Mouse (Mus musculus): ENCODE measurements around the gene D2hgdh. TPM values are rescaled to one million over a fixed set of nuclear protein-coding genes. Genes with fewer than 3 reads are reported as not detected.
"Not testable (repeated sequence)": the region's sequence is repeated elsewhere in the genome, so short reads cannot be mapped to it uniquely, and the experiment has no call there.

The D2hgdh gene
- polyA plus RNA-seq, 1 experiment from 2014 or later = 16.1 TPM

GRCm38 (mm10) chr1:93836532-93836913, 11.8 kb downstream of the D2hgdh start:
- Histone ChIP-seq H3K4me3 (no peak overlapping the region), H3K27me3 (ENCODE audit: insufficient read depth, poor library complexity, severe bottlenecking) (no peaks in the 10 kb centered on the region), H3K27ac (no peak overlapping the region), H3K9me3 (no peaks in the 10 kb centered on the region), H3K36me3 (peaks cover 35% of the 10 kb centered on the region), H3K4me1 (replicated peaks) (no peaks in the 10 kb centered on the region)
- WGBS = 90% methylated on average over 2 of the region's 2 CpGs
- DNase-seq (ENCODE audit: low spot score) = no peak

DNA sequence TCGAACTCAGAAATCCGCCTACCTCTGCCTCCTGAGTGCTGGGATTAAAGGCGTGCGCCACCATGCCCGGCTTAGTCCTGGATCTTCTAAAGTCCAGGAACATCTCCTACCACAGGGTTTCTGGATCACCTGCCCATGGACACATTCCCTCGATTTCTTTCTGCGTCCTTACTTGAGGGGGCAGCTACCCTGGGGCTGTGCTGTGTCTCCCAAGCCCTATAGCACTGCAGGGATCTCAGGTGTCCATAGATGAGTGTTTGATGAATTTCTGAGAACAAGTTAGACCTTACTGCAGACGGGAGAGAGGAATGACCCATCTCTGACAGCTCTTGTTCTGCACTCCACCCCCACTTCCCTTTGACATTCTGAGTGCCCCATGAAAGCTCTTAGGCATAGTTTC, 12.6 kb downstream of the D2hgdh start:
- no peak for DNase-seq (ENCODE audit: low spot score)
- Histone ChIP-seq H3K36me3 (peaks cover 35% of the 10 kb centered on the region), H3K27ac (no peak overlapping the region), H3K4me1 (replicated peaks) (no peaks in the 10 kb centered on the region), H3K4me3 (no peak overlapping the region), H3K9me3 (no peaks in the 10 kb centered on the region), H3K27me3 (ENCODE audit: insufficient read depth, poor library complexity, severe bottlenecking) (no peaks in the 10 kb centered on the region)
- WGBS = 94% methylated on average over 8 of the region's 8 CpGs

DNA sequence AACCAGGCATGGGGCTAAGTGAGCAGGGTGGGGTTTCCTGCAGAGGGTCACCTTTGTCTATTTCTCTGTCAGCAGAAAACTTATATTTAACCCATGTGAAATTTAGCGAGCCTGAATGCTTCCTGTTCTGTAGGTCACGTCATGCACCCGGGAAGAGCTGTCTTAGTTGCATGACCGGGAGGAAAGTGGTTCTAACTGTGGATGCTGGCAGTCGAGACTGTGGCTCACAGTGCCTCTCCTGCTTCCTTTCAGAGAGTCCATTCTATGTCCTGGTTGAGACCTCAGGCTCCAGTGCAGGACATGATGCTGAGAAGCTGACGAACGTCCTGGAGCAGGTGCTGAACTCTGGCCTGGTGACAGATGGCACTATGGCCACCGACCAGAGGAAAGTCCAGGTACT, 13.9 kb downstream of the D2hgdh start:
- 89% methylated on average over 8 of the region's 8 CpGs for WGBS
- H3K27me3 ChIP-seq (ENCODE audit: insufficient read depth, poor library complexity, severe bottlenecking); H3K4me3 ChIP-seq; DNase-seq (ENCODE audit: low spot score); H3K4me1 ChIP-seq (replicated peaks); H3K27ac ChIP-seq; H3K9me3 ChIP-seq: not testable (repeated sequence)
- H3K36me3 ChIP-seq = peaks cover 35% of the 10 kb centered on the region

DNA sequence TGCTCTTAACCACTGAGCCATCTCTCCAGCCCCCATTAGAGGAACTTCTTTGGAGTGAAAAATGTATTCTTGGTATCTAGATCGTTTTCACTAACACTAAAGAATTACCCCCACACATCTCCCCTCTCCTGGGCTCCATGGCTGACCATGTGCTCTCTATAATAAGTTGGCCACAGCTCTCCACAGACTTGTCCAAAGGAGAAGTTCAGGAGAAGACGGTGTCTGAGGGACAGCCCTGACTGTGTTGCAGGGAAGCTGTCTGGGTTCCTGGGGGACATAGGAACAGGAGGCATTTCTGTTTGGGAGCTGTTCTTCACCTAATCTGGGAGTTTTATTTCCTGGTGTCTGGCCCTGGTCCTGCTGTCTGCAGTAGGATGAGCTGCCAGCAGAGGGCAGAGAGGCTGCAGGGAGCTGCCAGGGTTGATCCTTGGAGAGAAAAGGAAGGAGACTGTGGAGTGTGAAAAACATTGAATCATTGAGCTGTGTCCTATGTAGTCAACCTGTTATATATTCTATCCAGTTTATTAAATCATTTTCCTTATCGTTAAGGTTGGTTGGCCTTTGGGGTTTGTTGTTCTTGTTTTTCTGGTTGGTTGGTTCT, 21.2 kb downstream of the D2hgdh start:
- not testable (repeated sequence) for H3K36me3 ChIP-seq; H3K9me3 ChIP-seq; H3K27ac ChIP-seq; DNase-seq (ENCODE audit: low spot score); H3K4me3 ChIP-seq; H3K4me1 ChIP-seq (replicated peaks); H3K27me3 ChIP-seq (ENCODE audit: insufficient read depth, poor library complexity, severe bottlenecking)
- whole genome bisulfite sequencing = 86% methylated on average over 2 of the region's 3 CpGs

GRCm38 (mm10) chr1:93855790-93856189, 31.1 kb downstream of the D2hgdh start:
- H3K9me3 ChIP-seq; H3K4me1 ChIP-seq (replicated peaks); H3K4me3 ChIP-seq; H3K27me3 ChIP-seq (ENCODE audit: insufficient read depth, poor library complexity, severe bottlenecking); H3K27ac ChIP-seq; DNase-seq (ENCODE audit: low spot score); H3K36me3 ChIP-seq: not testable (repeated sequence)
- 82% methylated on average over 4 of the region's 4 CpGs for WGBS

GRCm38 (mm10) chr1:93857370-93857769, 32.7 kb downstream of the D2hgdh start:
- DNase-seq (ENCODE audit: low spot score) = no peak
- no peaks in the 10 kb centered on the region for H3K9me3 ChIP-seq
- no peaks in the 10 kb centered on the region for H3K4me1 ChIP-seq (replicated peaks)
- H3K27me3 ChIP-seq (ENCODE audit: insufficient read depth, poor library complexity, severe bottlenecking) = no peaks in the 10 kb centered on the region
- no peaks in the 10 kb centered on the region for H3K36me3 ChIP-seq
- H3K4me3 ChIP-seq = no peak overlapping the region
- no peak overlapping the region for H3K27ac ChIP-seq
- 89% methylated on average over 6 of the region's 6 CpGs for WGBS

DNA sequence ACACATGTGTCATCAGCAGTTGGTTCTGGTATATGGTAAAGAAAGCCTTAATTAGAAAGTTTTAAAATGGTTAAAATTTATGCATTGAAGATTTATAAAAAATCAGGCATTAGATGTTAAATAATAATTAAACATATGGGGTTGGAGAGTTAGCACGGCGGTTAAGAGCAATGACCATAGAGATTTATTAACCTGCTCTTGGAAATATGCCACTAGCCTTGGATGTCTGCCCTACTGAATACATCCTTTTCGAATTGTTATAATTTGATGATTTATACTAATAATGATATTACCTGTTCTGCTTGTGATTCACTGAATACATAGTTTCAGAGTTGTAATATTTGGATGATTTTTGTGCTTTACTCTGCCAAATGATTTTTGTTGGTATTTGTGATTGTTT, 33.3 kb downstream of the D2hgdh start:
- DNase-seq (ENCODE audit: low spot score) = no peak
- 86% methylated on average over 3 of the region's 3 CpGs for WGBS
- Histone ChIP-seq H3K4me1 (replicated peaks) (no peaks in the 10 kb centered on the region), H3K4me3 (no peak overlapping the region), H3K36me3 (no peaks in the 10 kb centered on the region), H3K9me3 (no peaks in the 10 kb centered on the region), H3K27ac (no peak overlapping the region), H3K27me3 (ENCODE audit: insufficient read depth, poor library complexity, severe bottlenecking) (no peaks in the 10 kb centered on the region)

DNA sequence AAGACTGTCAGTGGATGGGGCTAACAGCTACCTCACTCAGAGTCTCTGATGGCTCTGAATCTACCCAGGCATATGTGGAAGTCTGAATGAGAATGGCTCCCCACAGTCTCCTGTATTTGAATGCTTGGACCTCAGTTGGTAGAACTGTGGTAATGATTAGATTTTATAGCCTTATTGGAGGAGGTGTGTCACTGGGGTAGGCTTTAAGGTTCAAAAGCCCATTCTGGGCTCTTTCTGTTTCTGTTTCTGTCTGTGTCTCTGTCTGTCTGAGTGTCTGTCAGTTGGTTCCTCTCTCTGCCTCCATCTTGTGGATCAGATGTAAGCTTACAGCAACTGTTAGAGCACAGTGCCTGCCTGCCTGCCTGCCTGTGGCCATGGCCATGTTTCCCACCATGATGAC, 34.9 kb downstream of the D2hgdh start:
- Histone ChIP-seq H3K36me3 (no peaks in the 10 kb centered on the region), H3K9me3 (no peaks in the 10 kb centered on the region), H3K27me3 (ENCODE audit: insufficient read depth, poor library complexity, severe bottlenecking) (no peaks in the 10 kb centered on the region), H3K27ac (no peak overlapping the region), H3K4me1 (replicated peaks) (no peaks in the 10 kb centered on the region), H3K4me3 (no peak overlapping the region)
- DNase-seq (ENCODE audit: low spot score) = no peak

DNA sequence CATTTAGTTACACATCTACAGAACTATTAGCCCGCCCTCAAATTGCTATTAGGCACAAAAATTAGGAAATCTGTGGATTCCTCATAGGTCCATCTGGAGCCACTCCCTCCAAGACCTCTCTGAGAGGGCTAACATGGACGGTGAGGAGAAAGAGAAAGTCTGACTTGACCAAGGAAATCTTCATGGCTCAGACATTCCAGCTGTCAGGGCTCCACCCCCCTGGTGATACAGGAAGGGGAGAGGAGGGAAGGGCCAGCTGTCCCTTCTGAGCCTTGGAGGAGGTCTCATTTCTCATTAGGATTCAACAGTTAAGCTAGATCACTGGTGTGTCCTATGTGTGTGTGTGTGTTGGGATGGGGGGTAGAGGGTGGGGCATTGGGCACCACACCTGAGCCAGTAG, 36.3 kb downstream of the D2hgdh start, which contains the start of gene Gal3st2:
TSS of gene Gal3st2 (plus strand) at position 259 of the 400 bp plus-strand sequence.
- not testable (repeated sequence) for H3K4me1 ChIP-seq (replicated peaks); H3K27ac ChIP-seq; H3K9me3 ChIP-seq; H3K36me3 ChIP-seq; H3K4me3 ChIP-seq; H3K27me3 ChIP-seq (ENCODE audit: insufficient read depth, poor library complexity, severe bottlenecking); DNase-seq (ENCODE audit: low spot score)
- WGBS = 61% methylated on average over 2 of the region's 2 CpGs

- not testable (repeated sequence) for H3K36me3 ChIP-seq; H3K27me3 ChIP-seq (ENCODE audit: insufficient read depth, poor library complexity, severe bottlenecking); H3K9me3 ChIP-seq; H3K4me3 ChIP-seq; DNase-seq (ENCODE audit: low spot score); H3K4me1 ChIP-seq (replicated peaks); H3K27ac ChIP-seq
- 69% methylated on average over 1 of the region's 1 CpGs for WGBS
Measured at GRCm38 (mm10) chr1:93871594-93872105, 46.9 kb downstream of the D2hgdh start.

DNA sequence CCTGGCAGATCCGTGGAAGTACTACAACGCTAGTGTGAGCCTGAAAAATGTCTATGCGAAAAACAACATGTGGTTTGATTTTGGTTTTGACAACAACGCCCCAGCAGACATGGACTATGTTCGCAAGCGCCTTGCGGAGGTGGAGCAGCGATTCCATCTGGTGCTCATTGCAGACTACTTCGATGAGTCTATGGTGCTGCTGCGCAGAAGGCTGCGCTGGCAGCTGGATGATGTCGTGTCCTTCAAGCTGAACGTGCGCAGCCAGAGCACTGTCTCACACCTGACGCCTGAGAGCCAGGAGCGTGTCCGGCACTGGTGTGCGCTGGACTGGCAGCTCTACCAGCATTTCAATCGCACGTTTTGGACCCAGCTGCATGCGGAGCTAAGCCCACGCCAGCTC, 49.7 kb downstream of the D2hgdh start:
- 96% methylated on average over 18 of the region's 22 CpGs for WGBS
- H3K9me3 ChIP-seq = not testable (repeated sequence)

DNA sequence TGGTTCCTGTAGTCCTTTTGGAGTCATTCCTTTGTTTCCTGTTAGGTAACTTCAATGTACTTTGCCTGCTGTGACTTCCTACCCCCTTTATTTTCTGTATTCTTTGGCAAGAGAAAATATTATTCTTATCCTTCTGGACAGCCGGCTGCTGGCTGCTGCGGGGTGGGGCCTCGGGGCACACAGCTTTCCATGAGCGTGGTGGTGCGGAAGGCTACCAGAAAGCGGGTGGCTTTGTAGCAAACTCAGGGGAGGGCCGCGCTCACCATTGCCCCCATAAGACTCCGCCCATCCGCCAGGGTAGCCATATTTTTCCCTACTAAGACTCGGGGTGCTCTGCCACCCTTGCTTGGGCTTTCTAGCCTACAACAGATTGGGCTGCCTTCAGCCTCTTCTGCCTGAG, 57.1 kb downstream of the D2hgdh start:
- H3K36me3 ChIP-seq; DNase-seq (ENCODE audit: low spot score); H3K27ac ChIP-seq; H3K9me3 ChIP-seq; H3K4me1 ChIP-seq (replicated peaks); H3K4me3 ChIP-seq; H3K27me3 ChIP-seq (ENCODE audit: insufficient read depth, poor library complexity, severe bottlenecking): not testable (repeated sequence)
- no CpG with 5 or more reads among the region's 11 CpGs for WGBS

More for the DNA sequence above, 49.7 kb downstream of the D2hgdh start:
- H3K27ac ChIP-seq; H3K4me3 ChIP-seq; H3K27me3 ChIP-seq (ENCODE audit: insufficient read depth, poor library complexity, severe bottlenecking); H3K4me1 ChIP-seq (replicated peaks); H3K36me3 ChIP-seq; DNase-seq (ENCODE audit: low spot score): not testable (repeated sequence)

DNA sequence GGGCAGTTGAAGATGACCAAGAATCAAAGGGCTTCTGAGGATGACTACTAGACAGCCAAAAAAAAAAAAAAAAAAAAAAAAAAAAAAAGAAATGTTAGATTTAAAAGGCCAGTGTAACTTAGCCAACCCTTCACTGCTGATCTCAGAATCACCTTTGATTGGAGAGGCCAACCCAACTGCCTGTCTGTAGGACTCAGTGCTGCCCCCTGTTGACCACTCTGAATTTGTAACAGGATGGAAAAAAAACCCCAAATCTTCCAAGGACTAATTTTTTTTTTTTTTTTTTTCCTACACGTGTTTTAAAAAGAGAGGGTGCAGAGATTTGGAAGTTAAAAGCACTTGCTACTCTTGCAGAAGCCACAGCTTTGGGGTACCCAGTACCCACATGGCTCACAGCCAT, 66.2 kb downstream of the D2hgdh start:
- H3K27me3 ChIP-seq (ENCODE audit: insufficient read depth, poor library complexity, severe bottlenecking); H3K4me1 ChIP-seq (replicated peaks); DNase-seq (ENCODE audit: low spot score); H3K9me3 ChIP-seq; H3K36me3 ChIP-seq; H3K27ac ChIP-seq; H3K4me3 ChIP-seq: not testable (repeated sequence)
- WGBS = 67% methylated on average over 1 of the region's 1 CpGs

DNA sequence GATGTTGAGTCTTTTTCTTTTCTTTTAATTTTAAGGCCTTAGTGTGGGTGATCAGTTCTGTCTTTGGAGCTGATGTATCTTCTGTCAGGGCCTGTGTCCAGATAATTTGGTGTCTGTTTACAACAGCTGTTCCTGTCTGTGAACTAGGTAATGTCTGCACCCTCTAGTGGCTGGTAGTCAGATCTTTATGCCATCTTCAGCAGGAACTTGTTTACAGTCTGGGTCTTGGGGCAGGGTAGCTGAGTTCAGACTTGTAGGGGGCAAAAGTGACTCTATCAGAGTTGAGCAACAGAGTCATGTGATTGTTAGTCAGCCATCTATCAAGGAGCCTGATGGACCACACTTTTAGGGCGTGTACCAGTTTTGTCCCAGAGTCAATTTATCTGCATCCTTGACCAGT, 72.7 kb downstream of the D2hgdh start:
- DNase-seq (ENCODE audit: low spot score); H3K4me1 ChIP-seq (replicated peaks); H3K9me3 ChIP-seq; H3K4me3 ChIP-seq; H3K27me3 ChIP-seq (ENCODE audit: insufficient read depth, poor library complexity, severe bottlenecking); H3K27ac ChIP-seq; H3K36me3 ChIP-seq: not testable (repeated sequence)
- WGBS = no CpG with 5 or more reads among the region's 1 CpGs

Measured in hindbrain, embryonic 10.5 days (tissue).